Mouse (Mus musculus): ENCODE data around the gene Nsmf. TPM values are rescaled to one million over a fixed set of nuclear protein-coding genes. Genes with fewer than 3 reads are reported as not detected.

Gene Nsmf
- polyA plus RNA-seq, 1 experiment from 2014 or later, result 57.2 TPM

DNA sequence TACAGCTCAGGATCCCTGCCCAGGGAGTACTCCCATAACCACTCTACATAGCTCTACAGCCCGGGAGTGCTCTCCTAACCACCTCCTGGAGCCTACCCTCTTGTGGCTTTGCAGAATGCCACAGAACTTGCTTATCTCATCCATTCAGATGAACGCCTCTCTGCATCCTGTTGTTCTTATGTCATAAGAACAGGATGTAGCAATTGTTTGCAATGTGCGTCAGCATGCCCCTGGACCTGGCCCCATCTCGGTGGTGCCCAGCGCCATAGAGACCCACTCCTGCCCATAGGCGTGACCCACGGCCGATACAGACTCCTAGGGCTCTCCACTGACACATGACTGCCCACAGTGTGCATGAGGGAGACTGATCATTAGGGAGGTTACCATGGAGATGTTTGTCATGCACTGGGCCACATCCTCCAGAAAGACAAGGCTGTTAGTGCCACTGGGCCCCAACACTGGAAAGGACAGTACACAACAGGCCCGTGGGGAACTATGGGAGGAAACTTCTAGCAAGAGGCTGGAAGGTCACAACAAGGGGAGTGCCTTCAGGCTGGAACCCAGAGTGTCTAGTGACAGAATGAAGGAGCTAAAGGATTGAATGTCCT lies 57.1 kb downstream of the Nsmf start:
- ATAC-seq (ENCODE audit: insufficient read depth, low FRiP score), result peak; percentile 73; the same call in 1 of the 2 replicates
- Histone ChIP-seq H3K4me3 (replicated peaks; ENCODE audit: low read length) (no peak overlapping the region), H3K36me3 (ENCODE audit: control insufficient read depth, insufficient read depth, low read length) (no peaks in the 10 kb centered on the region), H3K9ac (ENCODE audit: low read length) (no peak overlapping the region), H3K27ac (ENCODE audit: low read length) (peak overlapping the region; percentile 56; the same call in 1 of the 2 replicates), H3K27me3 (ENCODE audit: control insufficient read depth, insufficient read depth, low read length) (no peaks in the 10 kb centered on the region), H3K4me2 (ENCODE audit: low read depth, low read length) (no peak overlapping the region), H3K4me1 (ENCODE audit: control insufficient read depth, insufficient read depth, low read length) (peaks cover 4% of the 10 kb centered on the region), H3K9me3 (replicated peaks; ENCODE audit: control insufficient read depth, low read length) (no peaks in the 10 kb centered on the region)
- 56% methylated on average over 9 of the region's 9 CpGs for WGBS

Small RNAs within 50 kb of the gene (microRNA-seq; reads per million reads assigned to microRNA genes)
- gene Gm24328, result not detected
- not detected for gene Mir7664

Other genes with a start within 250 kb of the Nsmf start
- 66.6 and 67.6 TPM in 2 replicates for gene Ehmt1, start 134.7 kb upstream of the Nsmf start, polyA plus RNA-seq (2015; fragmentation: Nextera tagmentation; extraction: Ambion mirVana)
- 105 and 120 TPM in 2 replicates for gene Arrdc1, start 119.1 kb upstream of the Nsmf start, polyA plus RNA-seq (2015; fragmentation: Nextera tagmentation; extraction: Ambion mirVana)
- 1.9 and 2.3 TPM in 2 replicates for gene Zmynd19, start 104.6 kb upstream of the Nsmf start, polyA plus RNA-seq (2015; fragmentation: Nextera tagmentation; extraction: Ambion mirVana)
- 22.0 and 22.1 TPM in 2 replicates for gene Dph7, start 92.0 kb upstream of the Nsmf start, polyA plus RNA-seq (2015; fragmentation: Nextera tagmentation; extraction: Ambion mirVana)
- 112 and 119 TPM in 2 replicates for gene Mrpl41, start 79.3 kb upstream of the Nsmf start, polyA plus RNA-seq (2015; fragmentation: Nextera tagmentation; extraction: Ambion mirVana)
- 9.1 and 9.5 TPM in 2 replicates for gene Pnpla7, start 78.3 kb upstream of the Nsmf start, polyA plus RNA-seq (2015; fragmentation: Nextera tagmentation; extraction: Ambion mirVana)
- gene Entpd8, start 25.9 kb downstream of the Nsmf start, polyA plus RNA-seq (2015; fragmentation: Nextera tagmentation; extraction: Ambion mirVana), result 2.5 and 2.6 TPM in 2 replicates
- 8.1 and 8.8 TPM in 2 replicates for gene Noxa1, start 40.8 kb downstream of the Nsmf start, polyA plus RNA-seq (2015; fragmentation: Nextera tagmentation; extraction: Ambion mirVana)
- 9.9 and 11.0 TPM in 2 replicates for gene Nrarp, start 126.4 kb downstream of the Nsmf start, polyA plus RNA-seq (2015; fragmentation: Nextera tagmentation; extraction: Ambion mirVana)
- 16.8 and 19.2 TPM in 2 replicates for gene Tor4a, start 142.5 kb downstream of the Nsmf start, polyA plus RNA-seq (2015; fragmentation: Nextera tagmentation; extraction: Ambion mirVana)
- gene Nelfb, start 157.1 kb downstream of the Nsmf start, polyA plus RNA-seq (2015; fragmentation: Nextera tagmentation; extraction: Ambion mirVana), result 102 and 109 TPM in 2 replicates
- gene Stpg3, start 160.3 kb downstream of the Nsmf start, polyA plus RNA-seq (2015; fragmentation: Nextera tagmentation; extraction: Ambion mirVana), result 0.06 TPM in 1 of 2 replicates, not detected in the other
- gene Fam166a, start 164.4 kb downstream of the Nsmf start, polyA plus RNA-seq (2015; fragmentation: Nextera tagmentation; extraction: Ambion mirVana), result not detected in 2 replicates
- gene Tubb4b, start 170.3 kb downstream of the Nsmf start, polyA plus RNA-seq (2015; fragmentation: Nextera tagmentation; extraction: Ambion mirVana), result 631 and 720 TPM in 2 replicates
- gene Slc34a3, start 180.0 kb downstream of the Nsmf start, polyA plus RNA-seq (2015; fragmentation: Nextera tagmentation; extraction: Ambion mirVana), result 0.71 and 1.1 TPM in 2 replicates
- gene Rnf224, start 182.4 kb downstream of the Nsmf start, polyA plus RNA-seq (2015; fragmentation: Nextera tagmentation; extraction: Ambion mirVana), result 0.23 and 0.64 TPM in 2 replicates
- gene Rnf208, start 187.9 kb downstream of the Nsmf start, polyA plus RNA-seq (2015; fragmentation: Nextera tagmentation; extraction: Ambion mirVana), result 11.3 and 14.2 TPM in 2 replicates
- 66.0 and 120 TPM in 2 replicates for gene Cysrt1, start 188.1 kb downstream of the Nsmf start, polyA plus RNA-seq (2015; fragmentation: Nextera tagmentation; extraction: Ambion mirVana)
- 10.1 and 12.8 TPM in 2 replicates for gene AL732309.1, start 192.5 kb downstream of the Nsmf start, polyA plus RNA-seq (2015; fragmentation: Nextera tagmentation; extraction: Ambion mirVana)
- 19.5 and 20.2 TPM in 2 replicates for gene Tmem203, start 201.1 kb downstream of the Nsmf start, polyA plus RNA-seq (2015; fragmentation: Nextera tagmentation; extraction: Ambion mirVana)
- gene Tprn, start 208.3 kb downstream of the Nsmf start, polyA plus RNA-seq (2015; fragmentation: Nextera tagmentation; extraction: Ambion mirVana), result 17.9 and 19.0 TPM in 2 replicates
- gene Ssna1, start 218.1 kb downstream of the Nsmf start, polyA plus RNA-seq (2015; fragmentation: Nextera tagmentation; extraction: Ambion mirVana), result 199 TPM in 2 replicates
- 123 and 134 TPM in 2 replicates for gene Anapc2, start 218.1 kb downstream of the Nsmf start, polyA plus RNA-seq (2015; fragmentation: Nextera tagmentation; extraction: Ambion mirVana)
- not detected in 2 replicates for gene Tmem210, start 233.8 kb downstream of the Nsmf start, polyA plus RNA-seq (2015; fragmentation: Nextera tagmentation; extraction: Ambion mirVana)
- gene Lrrc26, start 235.6 kb downstream of the Nsmf start, polyA plus RNA-seq (2015; fragmentation: Nextera tagmentation; extraction: Ambion mirVana), result 14.3 and 20.3 TPM in 2 replicates